Mouse (Mus musculus) central nervous system, embryonic 14 days (tissue): Measurements from ENCODE around the gene Dtx1. TPM values are rescaled to one million over a fixed set of nuclear protein-coding genes. Genes with fewer than 3 reads are reported as not detected.

ENCODE experiments used
- polyA plus RNA-seq: library from polyadenylated mRNA; depleted of rRNA; stranded (reverse); fragments of >200 nt; gene quantifications from 2 replicates; pipeline ENCODE4 v1.2.3, GENCODE M21; 2012; rRNA removed

Dtx1 gene
- polyA plus RNA-seq: 83.9 and 93.6 TPM in 2 replicates

GRCm38 (mm10) chr5:120711827-120712226 lies at the start of gene Dtx1:
TSS of gene Dtx1 (minus strand) at chr5:120711927.

DNA sequence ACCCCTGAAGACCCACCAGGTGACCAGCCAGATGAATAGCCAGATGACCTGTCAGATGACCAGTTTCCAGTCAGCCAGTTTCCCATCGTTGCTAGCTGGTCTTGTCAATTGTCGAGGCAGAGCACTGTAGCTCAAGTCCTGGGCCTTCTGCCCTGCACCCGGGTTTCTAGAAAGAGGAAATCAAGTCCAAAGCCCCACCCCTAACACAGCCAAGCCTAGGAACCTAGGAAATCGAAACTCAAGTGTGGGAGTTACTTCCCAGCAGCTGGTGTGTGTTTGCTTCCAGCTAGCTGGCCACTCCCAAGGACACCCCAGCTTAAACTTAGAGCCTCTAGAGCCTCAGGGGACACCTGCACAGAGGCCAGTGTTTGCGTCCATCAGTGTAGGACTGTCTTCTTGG lies 38.0 kb upstream of the Dtx1 start, which contains the start of gene Oas2:
Gene Oas2, minus strand, starts transcription at position 166 of the 400 bp plus-strand sequence.

GRCm38 (mm10) chr5:120648569-120649373 lies 63.0 kb downstream of the Dtx1 start, which contains the start of gene Rasal1:
TSS of gene Rasal1 (plus strand) at chr5:120648812.

DNA sequence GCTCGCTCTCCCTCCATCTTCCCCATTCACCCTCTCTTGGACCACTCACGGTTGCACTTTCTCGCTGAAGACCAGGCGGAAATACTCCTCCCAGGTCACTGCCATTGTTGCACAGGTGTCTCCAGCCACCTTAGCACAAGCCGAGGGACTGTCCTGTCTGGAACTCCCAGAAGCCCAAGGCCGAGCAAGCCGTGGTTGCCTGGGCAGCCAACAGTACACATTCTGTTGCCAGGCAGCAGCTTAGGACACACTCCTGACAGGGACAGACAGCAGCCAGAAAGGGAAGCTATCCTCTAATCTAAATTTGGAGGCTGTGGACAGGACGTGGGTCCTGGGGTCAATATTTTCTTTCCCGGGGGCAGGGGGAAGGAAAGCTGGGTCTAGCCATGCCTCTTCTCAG lies 77.6 kb downstream of the Dtx1 start, which contains the start of gene Cfap73:
Gene Cfap73, minus strand, starts transcription at position 105 of the 400 bp plus-strand sequence.

Other genes starting within 250 kb of the Dtx1 start
- 7.8 and 9.8 TPM in 2 replicates for gene Sdsl, start 239.1 kb downstream of the Dtx1 start, polyA plus RNA-seq
- gene Sds, start 235.4 kb downstream of the Dtx1 start, polyA plus RNA-seq: not detected in 2 replicates
- gene Plbd2, start 208.3 kb downstream of the Dtx1 start, polyA plus RNA-seq: 15.2 and 21.3 TPM in 2 replicates
- 3.2 and 4.3 TPM in 2 replicates for gene Slc8b1, start 200.8 kb downstream of the Dtx1 start, polyA plus RNA-seq
- 24.5 and 29.9 TPM in 2 replicates for gene Tpcn1, start 123.3 kb downstream of the Dtx1 start, polyA plus RNA-seq
- 3.3 and 3.8 TPM in 2 replicates for gene Iqcd, start 122.9 kb downstream of the Dtx1 start, polyA plus RNA-seq
- 36.8 and 37.2 TPM in 2 replicates for gene Rita1, start 99.3 kb downstream of the Dtx1 start, polyA plus RNA-seq
- 40.7 and 41.7 TPM in 2 replicates for gene Ddx54, start 99.2 kb downstream of the Dtx1 start, polyA plus RNA-seq
- gene Cfap73, start 77.7 kb downstream of the Dtx1 start, polyA plus RNA-seq: 0.29 and 0.38 TPM in 2 replicates
- 1.3 TPM in 2 replicates for gene Rasal1, start 63.1 kb downstream of the Dtx1 start, polyA plus RNA-seq
- gene Oas2, start 37.9 kb upstream of the Dtx1 start, polyA plus RNA-seq: 1.6 and 2.0 TPM in 2 replicates
- 0.42 and 0.86 TPM in 2 replicates for gene Oas3, start 65.7 kb upstream of the Dtx1 start, polyA plus RNA-seq
- 0.02 and 0.05 TPM in 2 replicates for gene Oas1e, start 83.6 kb upstream of the Dtx1 start, polyA plus RNA-seq
- gene Oas1c, start 100.6 kb upstream of the Dtx1 start, polyA plus RNA-seq: 0.41 and 0.91 TPM in 2 replicates
- gene Oas1f, start 135.4 kb upstream of the Dtx1 start, polyA plus RNA-seq: 0.05 TPM in 1 of 2 replicates, not detected in the other
- gene Oas1h, start 149.5 kb upstream of the Dtx1 start, polyA plus RNA-seq: not detected in 2 replicates
- gene Oas1g, start 175.7 kb upstream of the Dtx1 start, polyA plus RNA-seq: 1.5 and 1.9 TPM in 2 replicates
- gene Oas1a, start 195.6 kb upstream of the Dtx1 start, polyA plus RNA-seq: 2.6 and 2.8 TPM in 2 replicates
- gene Oas1d, start 202.6 kb upstream of the Dtx1 start, polyA plus RNA-seq: 0.05 TPM in 1 of 2 replicates, not detected in the other